Mouse (Mus musculus) cortical plate, adult 2 months (tissue): ENCODE measurements around the gene Clcn7.

Experiments
- CTCF ChIP-seq: fragments of 200-500 bp; IDR thresholded peaks from 2 replicates; pipeline ENCODE4 v1.5.1; 2011; ENCODE audit warnings: mild to moderate bottlenecking, control low read depth, low read length; ENCODE audit not compliant: insufficient read depth; ENCODE audit errors: extremely low read depth
- POLR2A ChIP-seq: fragments of 200-500 bp; IDR thresholded peaks from 2 replicates; pipeline ENCODE4 v1.6.1; 2011; ENCODE audit warnings: mild to moderate bottlenecking, low read length, control low read depth; ENCODE audit not compliant: insufficient read depth; ENCODE audit errors: extremely low read depth

DNA sequence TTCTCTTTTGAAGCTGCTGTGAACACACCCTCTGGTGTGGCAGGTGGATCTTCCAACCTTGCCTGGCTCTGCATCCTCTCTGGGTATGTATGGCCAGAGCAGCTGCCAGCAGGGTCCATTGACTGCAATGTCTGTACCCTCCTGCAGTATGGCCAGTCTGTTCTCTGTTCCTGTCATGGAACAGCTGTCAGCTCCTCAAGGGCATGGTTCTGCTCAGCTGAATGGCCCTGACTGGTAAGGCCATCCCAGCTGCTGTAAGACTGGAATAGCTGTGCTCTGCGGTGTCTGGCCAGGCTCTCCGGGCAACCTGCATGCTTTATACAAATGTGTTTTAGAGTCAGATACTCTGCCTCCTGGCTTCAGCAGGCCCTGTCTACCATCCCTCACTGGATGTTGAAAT, 36.5 kb downstream of the Clcn7 start:
- TF ChIP-seq CTCF: no peak
- TF ChIP-seq POLR2A: no peak
